Mouse (Mus musculus) hindbrain, embryonic 14.5 days (tissue): ENCODE data around the gene Foxn3. TPM values are rescaled to one million over a fixed set of nuclear protein-coding genes. Genes with fewer than 3 reads are reported as not detected.

Experiments used
- ATAC-seq: fragments of 200-750 bp; cut with Nextera tagmentation; 2 replicates; pipeline ENCODE4 v1.8.0; 2017; ENCODE audit warnings: moderate number of reproducible peaks, mild to moderate bottlenecking, moderate TSS enrichment, moderate library complexity; ENCODE audit not compliant: low FRiP score
- DNase-seq: peaks from one replicate; pipeline ENCODE4 v3.0.0-alpha.2; 2015; ENCODE audit warnings: low spot score
- H3K27ac ChIP-seq: fragments of 300-500 bp; sonication (generic); 2 replicates; pipeline ENCODE4 v1.5.1; 2014; ENCODE audit warnings: mild to moderate bottlenecking, moderate library complexity
- H3K27me3 ChIP-seq: fragments of 300-500 bp; sonication (generic); 2 replicates; pipeline ENCODE4 v1.6.1; 2014; ENCODE audit warnings: mild to moderate bottlenecking, low read length, mixed read lengths; ENCODE audit not compliant: control insufficient read depth, insufficient read depth
- H3K36me3 ChIP-seq: fragments of 300-500 bp; sonication (generic); replicated peaks from 2 replicates; pipeline ENCODE4 v1.6.1; 2014; ENCODE audit not compliant: control insufficient read depth, insufficient read depth
- H3K4me1 ChIP-seq: fragments of 300-500 bp; sonication (generic); replicated peaks from 2 replicates; pipeline ENCODE4 v1.6.1; 2014; ENCODE audit warnings: antibody characterized with exemption, low read length, mixed read lengths; ENCODE audit not compliant: control insufficient read depth, insufficient read depth
- H3K4me2 ChIP-seq: fragments of 300-500 bp; sonication (generic); replicated peaks from 2 replicates; pipeline ENCODE4 v1.6.1; 2014; ENCODE audit warnings: mild to moderate bottlenecking, moderate library complexity
- H3K4me3 ChIP-seq: fragments of 300-500 bp; sonication (generic); replicated peaks from 2 replicates; pipeline ENCODE4 v1.5.1; 2014; ENCODE audit warnings: mild to moderate bottlenecking, low read length
- H3K9ac ChIP-seq: fragments of 300-500 bp; sonication (generic); 2 replicates; pipeline ENCODE4 v1.6.1; 2014
- H3K9me3 ChIP-seq: fragments of 300-500 bp; sonication (generic); 2 replicates; pipeline ENCODE4 v1.6.1; 2016; ENCODE audit warnings: low read length; ENCODE audit not compliant: control insufficient read depth
- WGBS: fragments of 180-500 bp; shearing (Covaris S2); extraction: QIAGEN DNeasy Blood & Tissue Kit; methylation state at CpG from one replicate; pipeline ENCODE4 v1.1.7; 2014; 5-methylcytosine and 5-hydroxymethylcytosine counted together
- polyA plus RNA-seq: library from polyadenylated mRNA; unstranded; fragments of >200 nt; fragmentation: Nextera tagmentation; extraction: Ambion mirVana; gene quantifications from 2 replicates; pipeline ENCODE4 v1.2.1, GENCODE M21; 2014

The Foxn3 gene
- polyA plus RNA-seq, 1 experiment from 2014 or later, result 84.9 TPM

- no peaks in the 10 kb centered on the region for H3K9me3 ChIP-seq
- DNase-seq, result no peak
- H3K9ac ChIP-seq, result no peak overlapping the region
- H3K27ac ChIP-seq, result no peak overlapping the region
- no peaks in the 10 kb centered on the region for H3K27me3 ChIP-seq
- ATAC-seq, result no peak
- H3K36me3 ChIP-seq, result no peaks in the 10 kb centered on the region
- 82% methylated on average over 11 of the region's 11 CpGs for WGBS
- peaks cover 35% of the 10 kb centered on the region for H3K4me1 ChIP-seq
- no peak overlapping the region for H3K4me3 ChIP-seq
- no peak overlapping the region for H3K4me2 ChIP-seq
These were observed 301.2 kb downstream of the Foxn3 start for GRCm38 (mm10) chr12:99262066-99262599.

GRCm38 (mm10) chr12:99260171-99260570 is 303.2 kb downstream of the Foxn3 start:
- Histone ChIP-seq H3K9me3 (no peaks in the 10 kb centered on the region), H3K36me3 (no peaks in the 10 kb centered on the region), H3K27ac (no peak overlapping the region), H3K4me3 (no peak overlapping the region), H3K4me1 (peaks cover 30% of the 10 kb centered on the region), H3K27me3 (no peaks in the 10 kb centered on the region), H3K9ac (no peak overlapping the region), H3K4me2 (no peak overlapping the region)
- 76% methylated on average over 10 of the region's 10 CpGs for WGBS
- DNase-seq (no peak), ATAC-seq (no peak)

GRCm38 (mm10) chr12:99257570-99257969 is 305.8 kb downstream of the Foxn3 start:
- peaks cover 26% of the 10 kb centered on the region for H3K4me1 ChIP-seq
- no peak for DNase-seq

GRCm38 (mm10) chr12:99256997-99257396 is 306.4 kb downstream of the Foxn3 start:
- WGBS, result 83% methylated on average over 8 of the region's 8 CpGs
- no peak overlapping the region for H3K4me3 ChIP-seq
- no peak overlapping the region for H3K27ac ChIP-seq
- ATAC-seq, result no peak
- H3K36me3 ChIP-seq, result no peaks in the 10 kb centered on the region
- DNase-seq, result no peak
- H3K4me2 ChIP-seq, result no peak overlapping the region
- H3K4me1 ChIP-seq, result peaks cover 26% of the 10 kb centered on the region
- H3K9ac ChIP-seq, result no peak overlapping the region
- H3K9me3 ChIP-seq, result 0 out of 2 replicates have a peak, but pooled peaks cover 2% of the 10 kb centered on the region
- H3K27me3 ChIP-seq, result no peaks in the 10 kb centered on the region

More at GRCm38 (mm10) chr12:99257570-99257969, 305.8 kb downstream of the Foxn3 start:
- no peak overlapping the region for H3K4me3 ChIP-seq
- H3K36me3 ChIP-seq, result no peaks in the 10 kb centered on the region
- WGBS, result 73% methylated on average over 5 of the region's 5 CpGs
- no peaks in the 10 kb centered on the region for H3K27me3 ChIP-seq
- no peak overlapping the region for H3K4me2 ChIP-seq
- no peak overlapping the region for H3K9ac ChIP-seq
- H3K27ac ChIP-seq, result no peak overlapping the region
- no peaks in the 10 kb centered on the region for H3K9me3 ChIP-seq
- no peak for ATAC-seq

GRCm38 (mm10) chr12:99256463-99256862 is 306.9 kb downstream of the Foxn3 start:
- ATAC-seq (no peak), DNase-seq (no peak)
- Histone ChIP-seq H3K4me1 (peaks cover 26% of the 10 kb centered on the region), H3K4me3 (no peak overlapping the region), H3K4me2 (no peak overlapping the region), H3K36me3 (no peaks in the 10 kb centered on the region), H3K9ac (no peak overlapping the region), H3K27ac (no peak overlapping the region), H3K27me3 (no peaks in the 10 kb centered on the region), H3K9me3 (0 out of 2 replicates have a peak, but pooled peaks cover 3% of the 10 kb centered on the region)
- 96% methylated on average over 5 of the region's 5 CpGs for WGBS

- Histone ChIP-seq H3K27me3 (no peaks in the 10 kb centered on the region), H3K36me3 (no peaks in the 10 kb centered on the region)
- DNase-seq, result no peak
These were observed 308.9 kb downstream of the Foxn3 start for GRCm38 (mm10) chr12:99254436-99254835.

GRCm38 (mm10) chr12:99253562-99253961 is 309.8 kb downstream of the Foxn3 start:
- H3K4me3 ChIP-seq, result no peak overlapping the region
- DNase-seq (no peak), ATAC-seq (no peak)
- no peaks in the 10 kb centered on the region for H3K36me3 ChIP-seq
- 0 out of 2 replicates have a peak, but pooled peaks cover 3% of the 10 kb centered on the region for H3K9me3 ChIP-seq
- peak overlapping the region; percentile 20; the same call in 1 of the 2 replicates for H3K27ac ChIP-seq
- no peak overlapping the region for H3K4me2 ChIP-seq
- 68% methylated on average over 10 of the region's 10 CpGs for whole genome bisulfite sequencing
- H3K4me1 ChIP-seq, result peaks cover 21% of the 10 kb centered on the region
- no peak overlapping the region for H3K9ac ChIP-seq
- H3K27me3 ChIP-seq, result no peaks in the 10 kb centered on the region

More at GRCm38 (mm10) chr12:99254436-99254835, 308.9 kb downstream of the Foxn3 start:
- Histone ChIP-seq H3K4me2 (no peak overlapping the region), H3K27ac (no peak overlapping the region), H3K9me3 (0 out of 2 replicates have a peak, but pooled peaks cover 3% of the 10 kb centered on the region), H3K4me1 (peaks cover 26% of the 10 kb centered on the region), H3K9ac (no peak overlapping the region), H3K4me3 (no peak overlapping the region)
- WGBS, result 84% methylated on average over 8 of the region's 8 CpGs
- ATAC-seq, result no peak

GRCm38 (mm10) chr12:99248606-99249005 is 314.8 kb downstream of the Foxn3 start:
- no peak for DNase-seq
- Histone ChIP-seq H3K36me3 (no peaks in the 10 kb centered on the region), H3K27me3 (no peaks in the 10 kb centered on the region), H3K4me1 (peaks cover 21% of the 10 kb centered on the region), H3K4me2 (no peak overlapping the region), H3K27ac (no peak overlapping the region), H3K9me3 (0 out of 2 replicates have a peak, but pooled peaks cover 3% of the 10 kb centered on the region), H3K4me3 (no peak overlapping the region), H3K9ac (no peak overlapping the region)
- ATAC-seq, result no peak
- WGBS, result 51% methylated on average over 8 of the region's 8 CpGs

- H3K36me3 ChIP-seq, result no peaks in the 10 kb centered on the region
- no peak for DNase-seq
- ATAC-seq, result no peak
- H3K27ac ChIP-seq, result no peak overlapping the region
- 64% methylated on average over 6 of the region's 6 CpGs for WGBS
- no peaks in the 10 kb centered on the region for H3K27me3 ChIP-seq
- H3K4me3 ChIP-seq, result no peak overlapping the region
- no peak overlapping the region for H3K9ac ChIP-seq
- H3K4me2 ChIP-seq, result no peak overlapping the region
- H3K4me1 ChIP-seq, result peaks cover 17% of the 10 kb centered on the region
- 0 out of 2 replicates have a peak, but pooled peaks cover 3% of the 10 kb centered on the region for H3K9me3 ChIP-seq
These were observed 315.4 kb downstream of the Foxn3 start for GRCm38 (mm10) chr12:99247939-99248338.
